Mouse (Mus musculus) thymus, postnatal 25 days (tissue): ENCODE data around the gene Zfp286.
"Not testable (repeated sequence)": the region's sequence is repeated elsewhere in the genome, so short reads cannot be mapped to it uniquely, and the experiment has no call there.

Source experiments
- DNase-seq: peaks from one replicate; pipeline ENCODE4 v3.0.0; 2022

The Zfp286 gene

GRCm38 (mm10) chr11:62776510-62776909 is 12.8 kb downstream of the Zfp286 start:
- no peak for DNase-seq

GRCm38 (mm10) chr11:62760755-62761457 is 28.4 kb downstream of the Zfp286 start:
- no peak for DNase-seq

- DNase-seq, result no peak
Measured at GRCm38 (mm10) chr11:62758491-62758890, 30.8 kb downstream of the Zfp286 start.

DNA sequence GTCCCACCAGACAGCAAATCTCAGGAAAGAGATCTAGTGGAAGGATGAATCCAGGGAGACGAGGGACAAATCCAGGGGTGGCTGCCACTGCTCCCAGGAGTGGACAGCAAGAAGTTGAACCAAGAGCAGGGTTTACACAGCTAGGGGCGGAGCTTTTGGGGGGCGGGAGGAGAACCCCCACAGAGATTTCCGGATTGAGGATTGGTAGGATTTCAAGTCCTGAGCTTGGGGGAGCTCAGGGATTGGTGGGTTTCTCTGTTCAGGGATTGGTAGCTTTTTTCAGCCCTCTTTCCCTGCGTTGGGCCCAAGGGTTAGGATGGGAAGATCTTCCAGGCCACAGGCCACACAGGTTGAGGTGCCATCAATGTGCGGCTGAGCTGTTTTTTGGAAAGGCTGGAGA is 31.4 kb downstream of the Zfp286 start:
- DNase-seq, result no peak

DNA sequence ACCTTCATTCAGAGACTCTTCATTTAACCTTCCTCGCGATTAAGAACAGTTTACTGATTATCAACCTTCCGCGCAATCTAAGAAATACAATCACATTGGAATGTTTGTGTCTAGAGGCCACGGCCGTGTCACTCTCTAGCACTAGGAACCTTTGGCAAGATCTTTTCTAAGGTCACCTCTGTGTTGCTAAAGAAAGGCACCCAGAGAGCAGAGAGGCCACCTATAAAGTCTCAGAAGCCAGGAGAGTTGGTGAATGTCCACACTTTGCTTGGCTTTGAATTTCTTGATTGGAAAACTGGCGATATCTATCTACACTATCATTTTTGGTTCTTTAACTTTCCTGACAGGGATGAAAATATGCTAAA is 32.1 kb downstream of the Zfp286 start:
- no peak for DNase-seq

DNA sequence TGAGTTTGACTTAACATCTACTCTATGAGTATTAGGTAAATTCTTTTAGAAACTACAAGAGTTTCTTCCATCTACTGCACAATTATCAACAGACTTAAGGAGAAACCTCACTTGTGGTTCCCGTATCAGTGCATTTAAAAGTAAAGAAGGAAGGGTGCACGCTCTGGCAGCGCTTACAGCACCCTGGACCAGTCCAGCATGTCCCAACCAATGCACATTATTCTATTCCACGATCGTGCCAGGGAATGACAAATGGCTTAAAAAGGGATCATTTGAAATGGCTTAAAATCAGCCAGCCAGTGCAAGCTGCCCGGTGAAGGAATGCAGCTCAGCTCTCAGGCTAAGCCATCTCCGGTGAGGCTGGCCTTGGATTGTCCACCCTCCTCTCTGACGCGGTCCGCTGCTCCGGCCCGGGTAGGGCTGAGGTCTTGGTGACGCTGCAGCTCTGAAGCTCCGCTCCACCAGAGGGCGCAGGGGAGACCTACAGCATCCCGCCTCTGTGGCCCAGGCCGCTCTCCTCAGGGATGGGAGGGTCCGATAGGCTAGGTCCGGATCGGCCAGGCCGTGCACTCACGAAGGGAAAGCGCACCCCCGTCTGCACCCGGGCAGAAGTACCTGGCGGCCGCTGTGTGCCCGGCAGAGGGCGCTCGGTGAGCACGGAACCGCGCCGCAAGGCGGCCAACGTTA is 32.7 kb downstream of the Zfp286 start:
- peak; percentile 90 for DNase-seq

- no peak for DNase-seq
Measured at GRCm38 (mm10) chr11:62752780-62753179, 36.5 kb downstream of the Zfp286 start, which contains the start of gene Gm10428. Gm10428 (plus strand) TSS chr11:62753100.

- no peak for DNase-seq
Measured at GRCm38 (mm10) chr11:62752191-62752590, 37.1 kb downstream of the Zfp286 start.

DNA sequence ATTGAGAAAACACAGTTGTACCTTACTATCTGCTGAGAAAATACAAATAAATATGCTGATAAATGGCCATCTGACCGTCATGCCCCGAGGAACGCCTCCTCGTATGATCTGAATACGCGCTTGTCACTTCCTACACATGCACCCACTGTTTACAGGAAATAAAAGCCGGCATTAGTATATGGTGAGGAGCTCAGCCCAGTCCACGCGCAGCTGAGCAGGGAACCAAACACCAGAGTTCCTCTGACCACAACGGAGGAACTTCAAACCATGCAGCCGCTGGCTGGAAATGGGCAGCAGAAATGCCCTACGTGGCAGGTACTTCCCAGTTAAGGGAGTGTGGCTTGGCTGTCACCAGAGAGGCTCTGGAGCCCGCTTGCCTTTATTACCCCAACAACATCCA is 39.8 kb downstream of the Zfp286 start:
- not testable (repeated sequence) for DNase-seq

- no peak for DNase-seq
Measured at GRCm38 (mm10) chr11:62748062-62748461, 41.2 kb downstream of the Zfp286 start.

DNA sequence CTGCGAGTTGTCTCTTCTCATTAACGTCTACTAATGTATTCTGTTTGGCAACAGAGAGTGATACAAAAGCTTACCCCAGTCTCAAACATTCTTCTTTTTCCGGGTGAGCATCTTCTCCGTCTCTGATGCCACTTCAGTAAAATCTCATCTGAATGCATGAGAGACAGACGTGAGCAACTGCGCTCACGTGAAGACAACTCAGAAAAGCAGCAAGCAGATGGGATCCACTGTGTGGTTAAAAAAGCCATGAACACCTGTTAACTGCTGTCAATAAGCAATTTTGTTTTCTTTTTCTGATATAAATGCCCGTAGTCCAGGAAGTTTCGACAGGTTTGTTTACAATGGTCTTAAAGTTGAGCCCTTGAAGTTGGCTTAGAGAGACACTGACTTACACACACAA is 42.0 kb downstream of the Zfp286 start:
- no peak for DNase-seq

GRCm38 (mm10) chr11:62746001-62746533 is 43.2 kb downstream of the Zfp286 start:
- DNase-seq, result peak; percentile 76

GRCm38 (mm10) chr11:62744103-62744502 is 45.2 kb downstream of the Zfp286 start:
- DNase-seq, result peak; percentile 73

DNA sequence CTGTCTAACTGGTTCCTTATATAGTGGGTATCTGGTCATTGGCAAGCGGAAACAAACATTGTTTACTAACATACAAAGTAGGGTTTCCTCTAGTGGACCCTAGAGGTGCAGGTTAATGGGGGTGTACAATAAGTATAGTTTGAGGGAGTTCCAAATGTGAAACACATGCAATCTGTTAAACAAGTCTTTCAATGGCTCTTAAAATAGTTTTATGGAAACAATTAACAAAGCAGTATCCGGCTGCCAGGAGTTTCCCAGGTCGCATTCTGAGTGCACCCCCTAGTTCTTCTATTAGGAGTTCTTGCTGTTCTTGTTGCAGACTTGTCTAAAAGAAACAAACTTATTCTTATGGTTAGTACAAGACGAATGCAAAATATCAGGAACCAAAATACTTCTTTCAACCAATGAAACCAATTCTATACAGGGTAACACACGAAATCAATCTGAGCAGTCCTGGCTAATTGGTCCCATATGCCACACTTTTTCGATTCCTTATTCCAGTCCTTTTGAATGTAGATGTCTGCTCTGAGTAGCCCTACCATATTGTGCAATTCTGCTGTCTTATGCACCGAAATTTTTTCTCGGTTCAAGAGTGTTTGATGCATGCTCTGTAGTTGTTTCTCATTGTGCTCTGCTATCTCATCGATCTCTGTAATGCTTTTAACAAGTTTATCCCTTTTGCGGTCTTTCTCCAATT is 46.9 kb downstream of the Zfp286 start:
- DNase-seq, result no peak

GRCm38 (mm10) chr11:62741186-62741585 is 48.1 kb downstream of the Zfp286 start:
- DNase-seq, result no peak

DNA sequence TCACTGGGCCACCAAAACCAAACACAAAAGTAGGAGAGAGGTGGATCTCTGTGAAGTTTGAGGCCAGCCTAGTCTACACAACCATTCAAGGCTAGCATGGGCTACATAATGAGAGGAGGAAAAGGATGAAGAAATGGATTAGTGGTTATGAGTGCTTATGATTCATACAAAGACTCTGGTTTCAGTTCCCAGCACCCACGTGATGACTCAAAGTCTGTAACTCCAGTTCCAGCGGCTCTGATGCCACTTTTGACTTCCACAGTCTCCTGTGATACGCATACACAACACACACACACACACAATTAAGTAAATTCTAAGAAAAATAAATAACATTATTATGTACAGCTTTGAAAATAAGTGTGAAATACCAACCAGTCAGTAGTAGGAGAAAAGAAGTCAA is 56.6 kb downstream of the Zfp286 start:
- DNase-seq, result no peak

DNA sequence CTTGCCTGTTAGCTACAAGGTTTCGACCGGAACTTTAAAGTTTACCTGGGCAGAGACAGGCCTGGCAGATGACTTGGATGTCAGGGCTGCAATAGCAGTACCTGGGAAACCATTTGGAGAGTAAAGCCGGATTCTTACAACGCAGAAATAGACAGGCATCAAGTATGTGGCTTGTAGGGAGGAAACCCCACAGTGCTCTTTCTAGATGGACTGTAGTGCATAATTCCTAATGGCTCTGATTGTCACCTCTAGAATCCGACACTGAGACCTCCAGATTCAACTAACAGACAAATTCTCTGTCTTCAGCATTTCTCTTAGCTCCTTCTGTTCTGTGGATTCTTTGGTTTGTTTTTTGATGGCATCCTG is 57.3 kb downstream of the Zfp286 start:
- DNase-seq, result no peak

DNA sequence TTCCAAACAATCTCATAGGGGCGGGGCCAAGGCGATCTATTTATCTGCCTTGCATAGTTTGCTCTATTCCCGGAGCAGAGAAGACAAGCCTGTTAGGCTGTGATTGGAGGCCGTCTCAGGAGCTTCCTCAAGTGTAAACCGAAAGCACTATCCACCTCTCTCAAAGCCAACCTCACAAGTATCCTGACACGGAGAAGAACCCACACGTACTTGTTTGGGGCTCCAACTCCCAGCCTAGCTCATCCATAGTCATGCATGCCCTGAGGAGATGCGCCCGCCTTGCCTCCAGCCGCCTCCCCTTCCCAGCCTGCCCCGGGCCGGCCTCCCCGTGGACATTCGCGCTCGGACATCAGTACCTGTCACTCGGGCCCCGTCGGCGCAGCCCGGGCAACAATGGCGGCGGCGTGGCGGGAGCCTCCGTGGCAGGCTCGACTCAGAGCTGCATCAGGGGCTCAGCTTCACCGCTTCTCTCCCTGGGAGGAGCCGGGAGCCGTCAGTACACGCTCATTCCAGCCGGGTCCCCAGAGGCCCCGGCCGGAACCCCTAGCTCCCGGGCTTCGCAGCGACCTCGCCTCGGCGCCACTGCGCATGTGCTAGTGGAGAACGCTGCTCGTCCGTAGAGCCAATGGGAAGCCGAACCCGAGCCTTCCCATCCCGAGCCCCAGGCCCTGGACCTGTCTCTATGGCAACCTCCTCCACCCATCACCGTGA is 57.8 kb downstream of the Zfp286 start, which contains the start of gene Zfp287:
Zfp287 (minus strand) TSS at position 595 of the 711 bp plus-strand sequence.
- peak; percentile 79 for DNase-seq

DNA sequence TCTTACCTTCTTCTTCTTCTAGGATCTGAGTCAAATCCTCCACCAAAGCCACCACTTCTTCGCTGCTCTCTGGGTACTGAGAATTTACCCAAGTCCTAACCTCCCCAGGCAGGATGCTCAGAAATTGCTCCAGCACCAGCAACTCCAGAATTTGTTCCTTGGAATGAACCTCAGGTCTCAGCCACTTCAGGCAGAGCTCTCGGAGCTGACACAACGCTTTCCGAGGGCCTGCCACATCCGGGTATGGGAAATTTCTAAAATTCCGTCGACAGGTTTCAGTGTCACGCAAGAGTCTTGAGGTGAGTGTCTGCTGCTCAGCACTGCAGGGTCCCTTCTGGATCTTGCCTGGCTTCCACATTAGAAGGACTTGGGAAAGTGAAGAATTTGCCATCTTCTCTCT is 61.0 kb downstream of the Zfp286 start:
- DNase-seq, result no peak

GRCm38 (mm10) chr11:62710657-62711056 is 78.6 kb downstream of the Zfp286 start:
- DNase-seq, result no peak

GRCm38 (mm10) chr11:62708252-62708651 is 81.0 kb downstream of the Zfp286 start:
- DNase-seq, result no peak

- DNase-seq, result no peak
Measured at GRCm38 (mm10) chr11:62706141-62706540, 83.1 kb downstream of the Zfp286 start.
